Mouse (Mus musculus) testis, adult 2 months (tissue): ENCODE data around the gene Diexf. TPM values are rescaled to one million over a fixed set of nuclear protein-coding genes. Genes with fewer than 3 reads are reported as not detected.

Experiments used
- H3K27ac ChIP-seq: fragments of 200-500 bp; 2 replicates; pipeline ENCODE4 v1.5.1; 2012; ENCODE audit warnings: low read depth, low read length; ENCODE audit not compliant: control insufficient read depth, insufficient read depth
- H3K27me3 ChIP-seq: fragments of 200-500 bp; 2 replicates; pipeline ENCODE4 v1.6.1; 2012; ENCODE audit warnings: mild to moderate bottlenecking, low read length, moderate library complexity; ENCODE audit not compliant: control insufficient read depth, insufficient read depth
- H3K36me3 ChIP-seq: fragments of 200-500 bp; 2 replicates; pipeline ENCODE4 v1.6.1; 2012; ENCODE audit warnings: mild to moderate bottlenecking, low read length; ENCODE audit not compliant: control insufficient read depth, insufficient read depth
- H3K4me1 ChIP-seq: fragments of 200-500 bp; 2 replicates; pipeline ENCODE4 v1.6.1; 2012; ENCODE audit warnings: low read length; ENCODE audit not compliant: control insufficient read depth, insufficient read depth
- H3K4me3 ChIP-seq: fragments of 200-500 bp; 2 replicates; pipeline ENCODE4 v1.5.1; 2012; ENCODE audit warnings: low read depth, mild to moderate bottlenecking, low read length, moderate library complexity, mixed read lengths; ENCODE audit not compliant: control insufficient read depth
- CTCF ChIP-seq: fragments of 200-500 bp; IDR thresholded peaks from 2 replicates; pipeline ENCODE4 v1.5.1; 2012; ENCODE audit warnings: low read depth, mild to moderate bottlenecking, inconsistent platforms, low read length, moderate library complexity; ENCODE audit not compliant: control insufficient read depth, insufficient read depth, insufficient replicate concordance
- POLR2A ChIP-seq: fragments of 200-500 bp; IDR thresholded peaks from 2 replicates; pipeline ENCODE4 v1.6.1; 2012; ENCODE audit warnings: low read depth, mild to moderate bottlenecking, inconsistent platforms, low read length, moderate library complexity; ENCODE audit not compliant: control insufficient read depth
- polyA plus RNA-seq: library from polyadenylated mRNA; depleted of rRNA; stranded (reverse); fragments of >200 nt; gene quantifications from 2 replicates; pipeline ENCODE4 v1.2.3, GENCODE M21; 2012

Diexf gene
- polyA plus RNA-seq, 1 experiment, result 9.2 TPM

DNA sequence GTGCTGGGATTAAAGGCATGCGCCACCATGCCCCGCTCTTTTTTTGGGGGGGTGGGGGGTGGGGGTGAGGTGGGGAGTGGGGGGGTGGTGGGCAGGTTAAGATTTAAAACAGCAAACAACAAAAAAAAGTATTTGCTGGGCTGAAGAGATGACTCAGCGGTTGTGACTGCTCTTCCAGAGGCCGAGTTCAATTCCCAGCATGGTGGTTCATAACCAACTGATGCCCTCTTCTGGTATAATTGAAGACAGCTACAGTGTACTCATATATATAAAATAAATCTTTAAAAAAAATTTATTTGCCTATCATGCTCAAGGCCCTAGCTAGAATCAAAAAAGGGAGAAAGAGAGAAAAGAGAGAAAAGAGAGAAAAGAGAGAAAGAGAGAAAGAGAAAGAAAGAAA lies 4.2 kb downstream of the Diexf start:
- TF ChIP-seq CTCF (no peak), POLR2A (no peak)
- H3K4me1 ChIP-seq, result no peaks in the 10 kb centered on the region
- peaks cover 5% of the 10 kb centered on the region for H3K36me3 ChIP-seq
- no peak overlapping the region for H3K4me3 ChIP-seq
- H3K27ac ChIP-seq, result no peak overlapping the region
- no peaks in the 10 kb centered on the region for H3K27me3 ChIP-seq

DNA sequence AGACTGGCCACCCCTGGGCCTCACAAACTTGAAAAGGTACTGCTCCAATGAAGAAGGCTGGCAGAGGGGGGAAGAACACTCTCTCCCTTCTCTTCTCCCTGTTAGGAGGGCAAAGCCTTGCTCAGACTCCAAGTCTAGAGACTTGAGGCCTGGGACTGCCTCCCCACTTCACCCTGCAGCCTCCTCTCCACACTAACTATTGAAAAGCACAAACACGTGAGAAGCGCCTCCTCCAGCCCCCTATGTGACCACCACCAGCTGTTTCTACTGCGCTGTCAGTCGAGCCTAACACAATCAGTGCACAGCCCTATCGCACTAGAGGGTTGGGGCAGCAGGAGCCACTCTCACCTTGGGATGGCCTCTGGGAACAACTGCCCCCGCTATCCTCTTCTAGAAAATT lies 6.8 kb downstream of the Diexf start:
- H3K27me3 ChIP-seq, result no peaks in the 10 kb centered on the region
- H3K4me1 ChIP-seq, result no peaks in the 10 kb centered on the region
- H3K36me3 ChIP-seq, result peaks cover 6% of the 10 kb centered on the region
- H3K4me3 ChIP-seq, result no peak overlapping the region
- H3K27ac ChIP-seq, result no peak overlapping the region
- TF ChIP-seq CTCF, result no peak
- no peak for TF ChIP-seq POLR2A

DNA sequence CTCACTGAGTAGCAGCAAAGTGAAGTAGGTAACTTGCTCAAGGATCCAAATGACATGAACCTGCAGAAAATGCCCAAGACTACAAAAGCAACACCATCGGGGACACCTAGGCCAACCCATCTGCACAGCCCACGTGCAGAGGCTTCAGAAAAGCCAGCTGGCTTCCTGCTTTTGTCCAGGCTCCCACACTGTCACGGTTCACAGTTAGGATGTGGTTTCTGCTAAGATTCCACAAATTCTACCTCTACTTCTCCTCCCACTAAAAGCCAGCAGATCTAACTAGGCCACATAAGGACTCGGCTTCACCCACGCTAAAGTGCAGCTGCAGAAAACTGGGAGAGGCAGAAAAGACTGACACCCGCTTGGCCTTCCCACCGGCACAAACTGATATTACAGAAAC lies 7.3 kb downstream of the Diexf start:
- peaks cover 8% of the 10 kb centered on the region for H3K36me3 ChIP-seq
- no peak overlapping the region for H3K27ac ChIP-seq
- no peaks in the 10 kb centered on the region for H3K4me1 ChIP-seq
- H3K27me3 ChIP-seq, result no peaks in the 10 kb centered on the region
- TF ChIP-seq POLR2A (no peak), CTCF (no peak)
- H3K4me3 ChIP-seq, result no peak overlapping the region

DNA sequence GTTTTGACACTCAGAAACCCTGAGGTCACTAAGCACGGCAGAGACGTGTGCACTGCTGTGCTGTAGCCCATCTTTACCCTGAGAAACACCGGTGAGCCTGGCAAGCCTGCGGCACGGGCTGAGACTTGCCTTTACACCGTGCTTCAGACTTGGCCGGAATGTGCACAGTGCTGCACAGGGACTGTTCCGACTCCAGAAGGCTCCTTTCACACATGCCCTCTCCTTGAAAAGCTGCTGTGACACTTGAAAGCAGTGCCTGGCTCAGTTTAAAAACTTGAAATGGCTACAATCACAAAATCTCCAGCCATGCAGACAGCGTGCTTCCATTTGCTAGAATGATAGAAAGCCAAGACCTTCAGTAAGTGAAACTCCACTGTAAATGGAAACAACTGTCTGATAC lies 18.0 kb downstream of the Diexf start:
- peaks cover 10% of the 10 kb centered on the region for H3K36me3 ChIP-seq
- no peak for TF ChIP-seq CTCF
- no peak for TF ChIP-seq POLR2A
- H3K4me1 ChIP-seq, result no peaks in the 10 kb centered on the region
- no peak overlapping the region for H3K27ac ChIP-seq
- H3K4me3 ChIP-seq, result no peak overlapping the region
- no peaks in the 10 kb centered on the region for H3K27me3 ChIP-seq

DNA sequence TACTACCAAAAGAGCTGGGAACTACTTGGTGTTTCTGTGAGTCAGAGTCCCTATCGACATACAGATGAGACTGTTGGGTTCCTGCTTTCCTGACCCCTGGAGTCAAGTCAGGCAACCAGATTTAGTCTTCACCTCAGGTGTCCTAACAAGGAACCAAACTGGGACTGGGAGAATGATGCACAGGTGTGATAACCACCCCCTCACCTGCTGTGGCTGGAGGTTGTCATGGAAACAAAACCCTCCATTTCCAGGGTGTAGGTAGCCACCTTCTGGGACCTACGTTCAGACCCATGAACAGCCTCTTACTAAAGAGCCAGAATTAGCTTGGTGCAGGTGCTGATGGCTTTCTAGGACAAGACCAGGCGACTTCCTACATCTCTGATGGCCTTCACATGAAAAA lies 27.1 kb downstream of the Diexf start:
- no peak overlapping the region for H3K4me3 ChIP-seq
- no peak overlapping the region for H3K27ac ChIP-seq
- TF ChIP-seq POLR2A, result no peak
- TF ChIP-seq CTCF, result no peak
- no peaks in the 10 kb centered on the region for H3K27me3 ChIP-seq
- peaks cover 3% of the 10 kb centered on the region for H3K36me3 ChIP-seq
- H3K4me1 ChIP-seq, result no peaks in the 10 kb centered on the region

DNA sequence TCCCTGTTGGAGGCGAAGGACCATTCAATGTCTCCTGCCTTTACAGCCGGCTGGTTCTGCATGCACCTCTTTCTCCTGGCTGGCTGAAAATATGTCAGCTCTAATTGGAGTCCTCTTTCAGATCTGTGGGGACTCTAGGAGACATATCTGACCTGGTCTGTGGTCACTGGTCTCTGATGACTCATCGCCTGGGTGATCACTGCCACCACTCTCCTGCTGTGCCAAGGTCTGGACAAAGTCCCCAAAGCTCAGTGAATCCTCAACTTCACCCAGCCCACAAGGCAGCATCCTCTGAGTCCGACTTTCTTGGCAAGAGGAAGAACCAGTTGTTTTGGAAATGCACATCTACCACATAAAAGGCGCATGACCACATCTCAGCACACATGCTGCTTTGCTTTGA lies 27.5 kb downstream of the Diexf start:
- Histone ChIP-seq H3K27me3 (no peaks in the 10 kb centered on the region), H3K4me3 (no peak overlapping the region), H3K27ac (no peak overlapping the region), H3K4me1 (no peaks in the 10 kb centered on the region), H3K36me3 (peaks cover 2% of the 10 kb centered on the region)
- no peak for TF ChIP-seq POLR2A
- TF ChIP-seq CTCF, result no peak

DNA sequence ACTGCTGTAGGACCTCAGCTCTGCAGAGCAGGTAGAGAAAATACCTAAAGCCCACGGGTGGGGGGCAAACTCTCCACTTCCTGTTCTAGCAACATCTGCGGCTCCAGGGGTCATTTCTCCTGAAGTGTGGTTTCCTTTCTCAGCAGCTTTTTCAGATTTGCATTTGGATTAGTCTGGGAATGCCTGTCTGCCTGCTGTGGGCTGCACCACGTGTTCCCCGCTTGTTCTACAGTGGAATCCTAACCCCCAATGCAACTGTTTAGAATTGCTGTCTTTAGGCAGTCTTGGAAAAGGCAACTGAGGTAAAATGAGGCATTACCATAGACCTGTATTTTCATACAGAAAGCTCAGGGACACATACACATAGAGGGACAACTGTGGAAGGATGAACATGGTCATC lies 28.0 kb downstream of the Diexf start:
- no peak overlapping the region for H3K27ac ChIP-seq
- no peak for TF ChIP-seq POLR2A
- no peak for TF ChIP-seq CTCF
- no peak overlapping the region for H3K4me3 ChIP-seq
- H3K4me1 ChIP-seq, result no peaks in the 10 kb centered on the region
- H3K27me3 ChIP-seq, result no peaks in the 10 kb centered on the region
- H3K36me3 ChIP-seq, result no peaks in the 10 kb centered on the region

DNA sequence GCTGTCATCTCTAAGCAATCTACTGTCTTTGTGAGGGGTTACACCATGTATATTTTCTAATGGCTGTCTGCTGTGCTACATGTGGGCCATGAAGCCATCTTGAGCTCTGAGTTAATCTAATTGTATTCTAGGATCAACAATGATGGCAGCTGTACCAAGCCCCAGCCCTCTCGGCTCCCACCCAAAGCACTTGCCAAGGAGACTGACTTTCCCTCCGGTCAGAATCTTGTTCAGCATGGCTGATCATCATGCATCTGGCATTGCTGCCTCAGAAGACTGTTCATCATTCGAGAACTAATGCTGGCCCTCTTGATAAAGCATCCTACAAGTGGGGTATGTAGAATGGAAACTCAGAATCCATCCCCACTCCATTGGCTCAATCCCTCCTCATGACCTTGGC lies 31.1 kb downstream of the Diexf start:
- H3K27me3 ChIP-seq, result no peaks in the 10 kb centered on the region
- TF ChIP-seq CTCF, result no peak
- no peak for TF ChIP-seq POLR2A
- H3K27ac ChIP-seq, result no peak overlapping the region
- H3K4me1 ChIP-seq, result no peaks in the 10 kb centered on the region
- no peaks in the 10 kb centered on the region for H3K36me3 ChIP-seq
- no peak overlapping the region for H3K4me3 ChIP-seq
